Mouse (Mus musculus): ENCODE measurements around the gene 4931414P19Rik. TPM values are rescaled to one million over a fixed set of nuclear protein-coding genes. Genes with fewer than 3 reads are reported as not detected.
A peak's percentile ranks its signal among the peaks of the same experiment; 100 is the strongest.

Gene 4931414P19Rik
- polyA plus RNA-seq, 1 experiment from 2014 or later, result 8.3 TPM

GRCm38 (mm10) chr14:54575631-54576030 is 30.2 kb downstream of the 4931414P19Rik start:
- no peaks in the 10 kb centered on the region for H3K9me3 ChIP-seq (ENCODE audit: control insufficient read depth, low read depth, low read length)
- H3K27ac ChIP-seq (ENCODE audit: low read length), result peak overlapping the region; percentile 95; the same call in 1 of the 2 replicates
- H3K4me2 ChIP-seq (replicated peaks; ENCODE audit: low read depth, low read length), result peak overlapping the region; percentile 75
- peak; percentile 15; the same call in 1 of the 2 replicates for ATAC-seq (ENCODE audit: insufficient number of reproducible peaks, insufficient read depth, low FRiP score, low read depth)
- H3K4me3 ChIP-seq (ENCODE audit: low read depth, low read length), result peak overlapping the region; percentile 93
- H3K4me1 ChIP-seq (ENCODE audit: control insufficient read depth, insufficient read depth, low read length), result peaks cover 39% of the 10 kb centered on the region
- H3K36me3 ChIP-seq (ENCODE audit: control insufficient read depth, insufficient read depth, low read length), result peaks cover 16% of the 10 kb centered on the region
- peak overlapping the region; percentile 91 for H3K9ac ChIP-seq (replicated peaks; ENCODE audit: low read depth, low read length)
- no peaks in the 10 kb centered on the region for H3K27me3 ChIP-seq (ENCODE audit: control insufficient read depth, insufficient read depth, low read length)
- 2% methylated on average over 38 of the region's 39 CpGs for WGBS

DNA sequence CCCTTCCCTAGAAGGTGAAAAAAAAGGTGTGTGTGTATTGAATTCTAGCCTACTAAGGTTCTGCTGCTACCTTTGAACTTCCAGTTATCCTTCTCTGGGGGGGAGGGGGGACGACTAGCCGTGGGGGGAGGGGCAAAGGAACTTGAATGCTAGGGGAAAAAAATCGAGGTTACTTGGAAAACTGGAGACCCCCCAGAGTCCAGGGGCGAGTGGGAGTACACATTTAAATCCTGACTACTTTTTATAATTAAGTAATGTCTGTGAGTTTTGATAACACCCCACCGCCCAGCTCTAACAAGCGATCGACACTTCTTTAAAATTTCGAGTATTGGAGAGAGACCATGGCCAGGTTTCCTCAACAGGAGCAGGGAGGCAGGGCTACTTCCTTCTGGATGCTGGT is 30.8 kb downstream of the 4931414P19Rik start:
- Histone ChIP-seq H3K4me1 (ENCODE audit: control insufficient read depth, insufficient read depth, low read length) (peaks cover 39% of the 10 kb centered on the region), H3K9ac (replicated peaks; ENCODE audit: low read depth, low read length) (peak overlapping the region; percentile 91), H3K4me3 (ENCODE audit: low read depth, low read length) (peak overlapping the region; percentile 93), H3K9me3 (ENCODE audit: control insufficient read depth, low read depth, low read length) (no peaks in the 10 kb centered on the region), H3K4me2 (replicated peaks; ENCODE audit: low read depth, low read length) (peak overlapping the region; percentile 75), H3K27me3 (ENCODE audit: control insufficient read depth, insufficient read depth, low read length) (no peaks in the 10 kb centered on the region), H3K27ac (ENCODE audit: low read length) (peak overlapping the region; percentile 57; the same call in 1 of the 2 replicates), H3K36me3 (ENCODE audit: control insufficient read depth, insufficient read depth, low read length) (peaks cover 20% of the 10 kb centered on the region)
- ATAC-seq (ENCODE audit: insufficient number of reproducible peaks, insufficient read depth, low FRiP score, low read depth), result no peak
- WGBS, result 3% methylated on average over 8 of the region's 8 CpGs

DNA sequence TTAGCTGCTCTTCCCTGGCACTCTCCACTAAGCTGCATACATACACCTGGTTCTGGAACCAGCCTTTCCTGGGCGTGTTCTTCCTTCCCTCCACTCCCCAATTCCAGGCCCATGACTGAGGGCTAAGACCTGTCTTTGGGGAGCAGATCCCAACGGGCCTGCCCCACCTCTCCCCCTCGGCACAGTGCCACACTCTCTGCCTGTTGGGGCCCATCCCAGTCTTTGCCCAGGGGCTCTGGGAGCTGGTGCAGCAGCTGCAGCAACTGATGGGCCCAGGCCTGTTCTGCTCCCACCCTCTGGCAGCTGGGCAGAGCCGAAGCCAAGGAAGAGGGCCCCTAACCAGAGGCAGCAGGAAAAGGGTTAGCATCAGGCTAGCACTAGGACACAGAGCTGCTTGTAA is 31.5 kb downstream of the 4931414P19Rik start:
- Histone ChIP-seq H3K36me3 (ENCODE audit: control insufficient read depth, insufficient read depth, low read length) (peaks cover 27% of the 10 kb centered on the region), H3K9ac (replicated peaks; ENCODE audit: low read depth, low read length) (no peak overlapping the region), H3K9me3 (ENCODE audit: control insufficient read depth, low read depth, low read length) (no peaks in the 10 kb centered on the region), H3K4me1 (ENCODE audit: control insufficient read depth, insufficient read depth, low read length) (peaks cover 39% of the 10 kb centered on the region), H3K27me3 (ENCODE audit: control insufficient read depth, insufficient read depth, low read length) (no peaks in the 10 kb centered on the region), H3K27ac (ENCODE audit: low read length) (peak overlapping the region; percentile 79), H3K4me3 (ENCODE audit: low read depth, low read length) (peak overlapping the region; percentile 93), H3K4me2 (replicated peaks; ENCODE audit: low read depth, low read length) (peak overlapping the region; percentile 75)
- no peak for ATAC-seq (ENCODE audit: insufficient number of reproducible peaks, insufficient read depth, low FRiP score, low read depth)
- 15% methylated on average over 4 of the region's 4 CpGs for WGBS

DNA sequence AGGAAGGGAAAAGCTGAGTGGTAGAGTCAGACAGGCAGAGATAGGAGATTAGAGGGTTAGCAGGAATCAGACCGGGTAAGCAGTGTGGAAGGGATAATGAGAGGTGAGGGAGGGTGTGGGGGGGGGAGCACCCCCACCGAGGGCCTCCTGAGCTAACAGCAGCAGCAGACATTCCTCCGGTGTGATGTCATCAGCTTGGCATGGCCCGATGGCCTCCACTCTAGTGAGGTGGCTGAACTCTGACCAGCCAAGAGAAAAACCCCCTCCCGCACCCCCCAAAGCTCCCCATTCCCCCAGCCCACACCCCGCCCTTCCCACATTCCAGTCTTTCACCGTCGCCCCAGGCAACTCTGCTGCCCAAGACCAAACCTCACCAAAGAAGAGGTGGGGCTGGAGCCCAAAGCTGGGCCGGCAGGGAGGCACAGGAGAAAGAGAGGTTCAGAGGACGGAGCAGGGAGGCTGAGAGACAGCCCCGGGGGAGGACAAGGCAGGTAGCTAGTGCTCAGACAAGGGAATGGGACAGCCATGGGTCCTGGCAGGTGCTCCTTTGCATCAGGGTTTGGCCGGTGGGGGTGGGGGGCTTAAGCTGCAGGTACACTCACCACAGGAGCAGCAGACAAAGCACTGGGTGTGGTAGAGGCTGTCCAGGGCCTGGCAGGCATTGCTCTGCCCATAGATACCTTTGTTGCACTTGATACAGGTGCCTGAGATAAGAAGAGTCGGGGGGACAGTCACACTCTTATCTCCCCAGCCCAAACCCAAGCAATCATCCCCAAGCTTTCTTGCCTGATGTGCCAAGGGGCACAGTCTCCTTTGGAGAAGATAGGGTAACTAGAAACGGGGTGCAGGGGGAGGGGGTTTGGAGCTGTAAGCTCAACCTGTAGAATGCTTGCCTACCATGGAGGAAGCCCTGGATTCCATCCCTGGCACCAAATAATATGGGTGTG is 32.7 kb downstream of the 4931414P19Rik start:
- H3K4me2 ChIP-seq (replicated peaks; ENCODE audit: low read depth, low read length), result peak overlapping the region; percentile 75
- peaks cover 32% of the 10 kb centered on the region for H3K4me1 ChIP-seq (ENCODE audit: control insufficient read depth, insufficient read depth, low read length)
- H3K9me3 ChIP-seq (ENCODE audit: control insufficient read depth, low read depth, low read length), result no peaks in the 10 kb centered on the region
- peaks cover 36% of the 10 kb centered on the region for H3K36me3 ChIP-seq (ENCODE audit: control insufficient read depth, insufficient read depth, low read length)
- peak; percentile 21; the same call in 1 of the 2 replicates for ATAC-seq (ENCODE audit: insufficient number of reproducible peaks, insufficient read depth, low FRiP score, low read depth)
- no peaks in the 10 kb centered on the region for H3K27me3 ChIP-seq (ENCODE audit: control insufficient read depth, insufficient read depth, low read length)
- WGBS, result 12% methylated on average over 13 of the region's 14 CpGs
- peak overlapping the region; percentile 30; the same call in 1 of the 2 replicates for H3K9ac ChIP-seq (replicated peaks; ENCODE audit: low read depth, low read length)
- peak overlapping the region; percentile 93 for H3K4me3 ChIP-seq (ENCODE audit: low read depth, low read length)
- H3K27ac ChIP-seq (ENCODE audit: low read length), result peak overlapping the region; percentile 79

DNA sequence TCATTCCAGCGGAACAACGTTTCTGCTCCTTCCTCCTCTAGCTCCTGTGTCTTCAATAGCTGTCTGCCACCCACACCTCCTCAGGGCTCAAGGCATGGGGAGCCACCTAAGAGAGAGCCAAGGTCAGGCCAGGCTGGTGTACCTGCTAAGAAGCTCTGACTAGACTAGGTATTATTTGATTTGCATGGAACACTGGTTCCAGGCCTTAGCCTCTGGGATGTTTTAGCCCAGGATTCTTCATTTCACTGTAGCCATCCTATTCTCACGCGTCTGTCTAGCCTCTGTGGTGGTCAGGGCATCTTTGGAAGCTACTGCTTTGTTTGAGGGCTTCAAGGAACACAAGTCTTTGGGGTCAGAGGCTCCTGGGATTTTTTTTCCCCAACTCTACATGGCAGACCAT is 33.7 kb downstream of the 4931414P19Rik start:
- H3K9ac ChIP-seq (replicated peaks; ENCODE audit: low read depth, low read length), result no peak overlapping the region
- no peak overlapping the region for H3K4me3 ChIP-seq (ENCODE audit: low read depth, low read length)
- peaks cover 32% of the 10 kb centered on the region for H3K4me1 ChIP-seq (ENCODE audit: control insufficient read depth, insufficient read depth, low read length)
- H3K4me2 ChIP-seq (replicated peaks; ENCODE audit: low read depth, low read length), result no peak overlapping the region
- WGBS, result 62% methylated on average over 4 of the region's 4 CpGs
- peaks cover 43% of the 10 kb centered on the region for H3K36me3 ChIP-seq (ENCODE audit: control insufficient read depth, insufficient read depth, low read length)
- ATAC-seq (ENCODE audit: insufficient number of reproducible peaks, insufficient read depth, low FRiP score, low read depth), result no peak
- H3K27me3 ChIP-seq (ENCODE audit: control insufficient read depth, insufficient read depth, low read length), result no peaks in the 10 kb centered on the region
- 0 out of 2 replicates have a peak overlapping the region, but pooled peaks have one; percentile 33 for H3K27ac ChIP-seq (ENCODE audit: low read length)
- no peaks in the 10 kb centered on the region for H3K9me3 ChIP-seq (ENCODE audit: control insufficient read depth, low read depth, low read length)

DNA sequence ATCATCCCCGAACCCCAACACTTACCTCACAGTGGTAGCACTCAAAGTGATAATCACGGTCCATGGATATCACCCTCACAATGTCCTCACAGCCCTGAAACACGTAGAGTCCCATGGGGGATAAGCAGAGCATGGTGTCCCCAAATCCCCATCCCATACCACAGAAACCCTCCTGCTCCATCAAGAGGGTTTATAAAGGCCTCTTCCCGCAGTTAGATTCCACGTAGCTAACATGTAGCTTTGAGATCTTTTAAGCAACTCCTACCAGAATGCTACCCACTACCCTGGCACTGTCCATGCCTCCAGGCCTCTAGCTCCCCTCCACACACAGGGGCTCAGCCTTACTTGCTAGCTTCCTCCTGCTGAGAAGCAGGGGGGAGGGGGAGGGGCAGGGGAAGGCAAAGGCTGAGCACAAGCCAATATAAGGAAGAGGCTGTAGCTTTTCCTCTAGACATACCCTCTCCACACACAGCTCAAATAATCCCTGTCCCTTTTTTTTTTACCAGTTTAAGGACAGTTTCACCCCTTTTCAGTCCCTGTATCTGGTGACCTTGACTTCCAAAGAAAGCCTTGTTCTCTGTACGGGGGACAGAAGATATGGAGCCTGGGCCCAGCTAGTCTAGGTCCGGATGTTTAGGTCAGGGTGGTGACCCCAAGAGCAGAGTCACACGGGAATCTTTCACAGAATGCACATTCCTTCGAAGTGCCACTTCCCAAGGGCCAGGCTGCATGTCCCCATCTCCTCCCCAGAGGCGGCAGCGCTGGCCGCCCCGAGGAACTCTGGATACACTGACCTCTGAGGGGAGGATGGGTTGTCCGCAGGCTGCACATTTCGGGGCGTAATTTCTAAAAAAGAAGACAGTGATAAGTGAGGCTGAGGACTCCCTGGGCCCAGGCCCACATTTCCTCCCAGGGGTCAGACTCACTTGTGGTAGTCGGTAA is 36.1 kb downstream of the 4931414P19Rik start:
- H3K27ac ChIP-seq (ENCODE audit: low read length), result no peak overlapping the region
- peaks cover 27% of the 10 kb centered on the region for H3K4me1 ChIP-seq (ENCODE audit: control insufficient read depth, insufficient read depth, low read length)
- peaks cover 47% of the 10 kb centered on the region for H3K36me3 ChIP-seq (ENCODE audit: control insufficient read depth, insufficient read depth, low read length)
- H3K9ac ChIP-seq (replicated peaks; ENCODE audit: low read depth, low read length), result no peak overlapping the region
- H3K4me3 ChIP-seq (ENCODE audit: low read depth, low read length), result no peak overlapping the region
- no peaks in the 10 kb centered on the region for H3K9me3 ChIP-seq (ENCODE audit: control insufficient read depth, low read depth, low read length)
- no peaks in the 10 kb centered on the region for H3K27me3 ChIP-seq (ENCODE audit: control insufficient read depth, insufficient read depth, low read length)
- H3K4me2 ChIP-seq (replicated peaks; ENCODE audit: low read depth, low read length), result no peak overlapping the region
- 57% methylated on average over 17 of the region's 17 CpGs for WGBS
- ATAC-seq (ENCODE audit: insufficient number of reproducible peaks, insufficient read depth, low FRiP score, low read depth), result no peak

GRCm38 (mm10) chr14:54568694-54569414 is 36.9 kb downstream of the 4931414P19Rik start:
- no peak overlapping the region for H3K9ac ChIP-seq (replicated peaks; ENCODE audit: low read depth, low read length)
- no peak overlapping the region for H3K27ac ChIP-seq (ENCODE audit: low read length)
- H3K4me1 ChIP-seq (ENCODE audit: control insufficient read depth, insufficient read depth, low read length), result peaks cover 19% of the 10 kb centered on the region
- H3K36me3 ChIP-seq (ENCODE audit: control insufficient read depth, insufficient read depth, low read length), result peaks cover 47% of the 10 kb centered on the region
- H3K4me3 ChIP-seq (ENCODE audit: low read depth, low read length), result no peak overlapping the region
- no peaks in the 10 kb centered on the region for H3K9me3 ChIP-seq (ENCODE audit: control insufficient read depth, low read depth, low read length)
- WGBS, result 73% methylated on average over 15 of the region's 15 CpGs
- no peak for ATAC-seq (ENCODE audit: insufficient number of reproducible peaks, insufficient read depth, low FRiP score, low read depth)
- no peak overlapping the region for H3K4me2 ChIP-seq (replicated peaks; ENCODE audit: low read depth, low read length)
- H3K27me3 ChIP-seq (ENCODE audit: control insufficient read depth, insufficient read depth, low read length), result no peaks in the 10 kb centered on the region
